Mouse (Mus musculus) lung, embryonic 15.5 days (tissue): ENCODE measurements around the gene Gm9821. TPM values are rescaled to one million over a fixed set of nuclear protein-coding genes. Genes with fewer than 3 reads are reported as not detected.
A peak's percentile ranks its signal among the peaks of the same experiment; 100 is the strongest.

ENCODE experiments used
- ATAC-seq: fragments of 200-750 bp; cut with Nextera tagmentation; 2 replicates; pipeline ENCODE4 v1.8.0; 2017; ENCODE audit warnings: moderate number of reproducible peaks, borderline replicate concordance; ENCODE audit not compliant: low FRiP score, low TSS enrichment; ENCODE audit errors: extremely low read depth
- H3K27ac ChIP-seq: fragments of 300-500 bp; sonication (generic); 2 replicates; pipeline ENCODE4 v1.5.1; 2015; ENCODE audit warnings: moderate library complexity, mild to moderate bottlenecking, inconsistent platforms
- H3K27me3 ChIP-seq: fragments of 300-500 bp; sonication (generic); 2 replicates; pipeline ENCODE4 v1.6.1; 2015; ENCODE audit warnings: inconsistent platforms
- H3K36me3 ChIP-seq: fragments of 300-500 bp; sonication (generic); 2 replicates; pipeline ENCODE4 v1.6.1; 2015; ENCODE audit warnings: inconsistent platforms
- H3K4me1 ChIP-seq: fragments of 300-500 bp; sonication (generic); 2 replicates; pipeline ENCODE4 v1.6.1; 2015; ENCODE audit warnings: inconsistent platforms
- H3K4me2 ChIP-seq: fragments of 300-500 bp; sonication (generic); 2 replicates; pipeline ENCODE4 v1.6.1; 2015; ENCODE audit warnings: inconsistent platforms, mild to moderate bottlenecking, moderate library complexity
- H3K4me3 ChIP-seq: fragments of 300-500 bp; sonication (generic); 2 replicates; pipeline ENCODE4 v1.5.1; 2015; ENCODE audit warnings: mild to moderate bottlenecking, inconsistent platforms
- H3K9ac ChIP-seq: fragments of 300-500 bp; sonication (generic); 2 replicates; pipeline ENCODE4 v1.6.1; 2015; ENCODE audit warnings: inconsistent platforms
- H3K9me3 ChIP-seq: fragments of 300-500 bp; sonication (generic); 2 replicates; pipeline ENCODE4 v1.6.1; 2016; ENCODE audit warnings: inconsistent platforms
- WGBS: fragments of 180-500 bp; shearing (Covaris S2); methylation state at CpG from one replicate; pipeline ENCODE4 v1.1.7; 2015; 5-methylcytosine and 5-hydroxymethylcytosine counted together
- polyA plus RNA-seq: library from polyadenylated mRNA; unstranded; fragments of >200 nt; fragmentation: Nextera tagmentation; extraction: Ambion mirVana; gene quantifications from 2 replicates; pipeline ENCODE4 v1.2.1, GENCODE M21; 2015

The Gm9821 gene
- polyA plus RNA-seq, 1 experiment from 2014 or later = 0.75 TPM

GRCm38 (mm10) chr2:91917096-91917495 is 28.4 kb upstream of the Gm9821 start:
- peaks cover 29% of the 10 kb centered on the region for H3K36me3 ChIP-seq
- no peak overlapping the region for H3K27ac ChIP-seq
- ATAC-seq = no peak
- 89% methylated on average over 7 of the region's 7 CpGs for WGBS
- no peaks in the 10 kb centered on the region for H3K9me3 ChIP-seq
- H3K9ac ChIP-seq = no peak overlapping the region
- H3K27me3 ChIP-seq = peaks cover 18% of the 10 kb centered on the region
- no peak overlapping the region for H3K4me3 ChIP-seq
- peaks cover 10% of the 10 kb centered on the region for H3K4me1 ChIP-seq
- no peak overlapping the region for H3K4me2 ChIP-seq

DNA sequence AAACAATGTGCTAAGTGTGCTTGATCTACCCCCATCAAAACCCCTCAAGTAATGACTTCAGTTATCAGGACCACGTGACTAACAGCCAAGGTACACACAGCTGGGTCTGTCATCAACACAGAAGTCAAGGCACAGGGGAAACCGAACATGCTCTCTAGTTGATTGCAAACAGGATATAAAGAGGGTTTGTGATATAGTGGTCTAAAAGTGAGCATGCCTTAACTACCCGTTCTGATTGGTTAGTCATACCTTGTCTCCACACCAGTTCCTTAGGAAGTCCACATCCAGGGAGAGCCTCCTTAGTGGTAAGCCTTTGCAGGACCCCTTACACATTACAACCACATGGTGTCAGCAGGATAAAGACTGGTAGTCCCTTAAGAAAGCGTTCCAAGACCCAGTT is 25.4 kb upstream of the Gm9821 start:
- 54% methylated on average over 4 of the region's 4 CpGs for WGBS
- peaks cover 48% of the 10 kb centered on the region for H3K27me3 ChIP-seq
- peaks cover 17% of the 10 kb centered on the region; the same call in 1 of the 2 replicates for H3K36me3 ChIP-seq
- no peak overlapping the region for H3K4me3 ChIP-seq
- ATAC-seq = no peak
- no peak overlapping the region for H3K9ac ChIP-seq
- no peak overlapping the region for H3K4me2 ChIP-seq
- H3K27ac ChIP-seq = no peak overlapping the region
- no peaks in the 10 kb centered on the region for H3K9me3 ChIP-seq
- peaks cover 28% of the 10 kb centered on the region for H3K4me1 ChIP-seq

GRCm38 (mm10) chr2:91921181-91921789 is 24.2 kb upstream of the Gm9821 start:
- Histone ChIP-seq H3K4me2 (peak overlapping the region; percentile 98), H3K36me3 (peaks cover 17% of the 10 kb centered on the region; the same call in 1 of the 2 replicates), H3K4me1 (peaks cover 28% of the 10 kb centered on the region), H3K27ac (no peak overlapping the region), H3K4me3 (peak overlapping the region; percentile 58), H3K9me3 (no peaks in the 10 kb centered on the region), H3K9ac (no peak overlapping the region), H3K27me3 (peaks cover 48% of the 10 kb centered on the region)
- ATAC-seq = peak; percentile 12; the same call in 1 of the 2 replicates
- WGBS = 4% methylated on average over 31 of the region's 31 CpGs

- Histone ChIP-seq H3K36me3 (peaks cover 14% of the 10 kb centered on the region; the same call in 1 of the 2 replicates), H3K4me2 (peak overlapping the region; percentile 98), H3K4me1 (peaks cover 28% of the 10 kb centered on the region), H3K27ac (no peak overlapping the region), H3K27me3 (peaks cover 48% of the 10 kb centered on the region), H3K9me3 (no peaks in the 10 kb centered on the region), H3K4me3 (peak overlapping the region; percentile 58), H3K9ac (peak overlapping the region; percentile 6; the same call in 1 of the 2 replicates)
- WGBS = 1% methylated on average over 64 of the region's 64 CpGs
- peak; percentile 55; the same call in 1 of the 2 replicates for ATAC-seq
These were observed 23.5 kb upstream of the Gm9821 start for GRCm38 (mm10) chr2:91921790-91922570.

DNA sequence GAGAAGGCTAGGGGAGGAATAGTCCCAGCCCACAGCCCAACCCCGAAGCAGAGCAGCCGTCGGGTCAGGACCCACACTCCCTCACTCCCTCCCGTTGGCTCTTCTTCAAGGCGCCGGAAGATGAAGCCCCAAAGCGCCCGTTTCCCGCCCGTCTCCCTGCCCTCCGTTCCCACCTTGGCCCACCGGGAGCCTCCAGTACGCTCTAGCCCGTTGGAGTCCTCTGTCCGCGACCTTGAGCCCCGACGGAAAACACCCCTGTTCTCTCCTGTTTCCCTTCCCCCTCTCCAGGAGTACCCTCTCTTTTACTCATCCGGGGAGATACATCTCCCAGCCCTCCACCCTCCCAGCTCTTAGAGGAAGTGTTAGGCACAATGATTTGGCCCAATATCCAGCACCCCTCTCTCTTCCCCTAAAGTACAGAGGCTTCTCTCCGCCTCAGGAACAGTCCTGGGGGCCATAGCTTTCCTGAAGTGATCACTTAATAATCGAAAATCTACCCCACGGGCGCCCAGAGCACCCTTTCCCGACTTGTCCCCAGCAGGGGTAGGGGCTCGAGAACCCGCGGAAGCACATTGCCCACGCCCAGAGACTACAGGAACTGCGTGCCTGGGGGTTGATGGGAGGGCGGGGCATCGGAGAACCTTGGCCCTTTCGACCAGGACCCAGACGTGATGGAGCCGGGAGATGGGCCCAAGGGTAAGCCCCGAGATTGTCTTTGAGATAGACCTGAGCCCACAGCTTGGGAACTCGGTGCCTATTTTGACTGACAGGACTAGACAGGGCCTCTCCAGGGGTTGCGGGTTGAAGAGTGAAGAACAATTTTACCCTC is 22.7 kb upstream of the Gm9821 start:
- no peak overlapping the region for H3K27ac ChIP-seq
- peaks cover 48% of the 10 kb centered on the region for H3K27me3 ChIP-seq
- peak overlapping the region; percentile 58 for H3K4me3 ChIP-seq
- ATAC-seq = no peak
- no peak overlapping the region for H3K9ac ChIP-seq
- no peaks in the 10 kb centered on the region for H3K9me3 ChIP-seq
- peak overlapping the region; percentile 98 for H3K4me2 ChIP-seq
- WGBS = 3% methylated on average over 37 of the region's 37 CpGs
- 0 out of 2 replicates have a peak, but pooled peaks cover 8% of the 10 kb centered on the region for H3K36me3 ChIP-seq
- peaks cover 32% of the 10 kb centered on the region for H3K4me1 ChIP-seq

- 0 out of 2 replicates have a peak, but pooled peaks cover 1% of the 10 kb centered on the region for H3K36me3 ChIP-seq
- H3K4me2 ChIP-seq = peak overlapping the region; percentile 98
- H3K9ac ChIP-seq = no peak overlapping the region
- H3K9me3 ChIP-seq = no peaks in the 10 kb centered on the region
- H3K27me3 ChIP-seq = peaks cover 48% of the 10 kb centered on the region
- WGBS = 5% methylated on average over 54 of the region's 54 CpGs
- H3K27ac ChIP-seq = no peak overlapping the region
- H3K4me3 ChIP-seq = peak overlapping the region; percentile 30
- peaks cover 37% of the 10 kb centered on the region for H3K4me1 ChIP-seq
- ATAC-seq = no peak
These were observed 21.8 kb upstream of the Gm9821 start for GRCm38 (mm10) chr2:91923415-91924337.

- no peak for ATAC-seq
- Histone ChIP-seq H3K4me3 (no peak overlapping the region), H3K9me3 (no peaks in the 10 kb centered on the region), H3K27ac (no peak overlapping the region), H3K4me1 (peaks cover 41% of the 10 kb centered on the region), H3K36me3 (0 out of 2 replicates have a peak, but pooled peaks cover 5% of the 10 kb centered on the region), H3K4me2 (no peak overlapping the region), H3K9ac (no peak overlapping the region), H3K27me3 (peaks cover 48% of the 10 kb centered on the region)
- WGBS = 63% methylated on average over 1 of the region's 1 CpGs
These were observed 20.8 kb upstream of the Gm9821 start for GRCm38 (mm10) chr2:91924726-91925125.

- 67% methylated on average over 15 of the region's 15 CpGs for WGBS
- H3K27me3 ChIP-seq = peaks cover 47% of the 10 kb centered on the region
- no peak for ATAC-seq
These were observed 20.1 kb upstream of the Gm9821 start for GRCm38 (mm10) chr2:91925442-91925841.

GRCm38 (mm10) chr2:91926949-91927348 is 18.6 kb upstream of the Gm9821 start, which contains the start of gene Chrm4:
Chrm4 (plus strand) TSS chr2:91927249.
- 0 out of 2 replicates have a peak, but pooled peaks cover 5% of the 10 kb centered on the region for H3K36me3 ChIP-seq
- H3K4me1 ChIP-seq = peaks cover 46% of the 10 kb centered on the region
- peak within 1 kb of the TSS; percentile 28 for H3K4me2 ChIP-seq
- H3K9ac ChIP-seq = no peak within 1 kb of the TSS
- peaks cover 32% of the 10 kb centered on the region for H3K27me3 ChIP-seq
- H3K27ac ChIP-seq = no peak within 1 kb of the TSS
- no peaks in the 10 kb centered on the region for H3K9me3 ChIP-seq
- ATAC-seq = no peak
- H3K4me3 ChIP-seq = no peak within 1 kb of the TSS
- WGBS = 82% methylated on average over 3 of the region's 3 CpGs

More at GRCm38 (mm10) chr2:91925442-91925841, 20.1 kb upstream of the Gm9821 start:
- no peaks in the 10 kb centered on the region for H3K9me3 ChIP-seq
- no peak overlapping the region for H3K4me2 ChIP-seq
- H3K9ac ChIP-seq = no peak overlapping the region
- H3K4me1 ChIP-seq = peaks cover 48% of the 10 kb centered on the region
- 0 out of 2 replicates have a peak, but pooled peaks cover 5% of the 10 kb centered on the region for H3K36me3 ChIP-seq
- no peak overlapping the region for H3K27ac ChIP-seq
- H3K4me3 ChIP-seq = no peak overlapping the region

- ATAC-seq = no peak
- peaks cover 22% of the 10 kb centered on the region for H3K27me3 ChIP-seq
- no peak overlapping the region for H3K27ac ChIP-seq
- peaks cover 46% of the 10 kb centered on the region for H3K4me1 ChIP-seq
- 40% methylated on average over 34 of the region's 34 CpGs for WGBS
- no peaks in the 10 kb centered on the region for H3K9me3 ChIP-seq
- no peak overlapping the region for H3K9ac ChIP-seq
- H3K4me3 ChIP-seq = no peak overlapping the region
- peak overlapping the region; percentile 28 for H3K4me2 ChIP-seq
- H3K36me3 ChIP-seq = 0 out of 2 replicates have a peak, but pooled peaks cover 5% of the 10 kb centered on the region
These were observed 17.5 kb upstream of the Gm9821 start for GRCm38 (mm10) chr2:91927826-91928533.
